ENCODE assay signal across 8 mouse cellular contexts in the genomic region with DNA sequence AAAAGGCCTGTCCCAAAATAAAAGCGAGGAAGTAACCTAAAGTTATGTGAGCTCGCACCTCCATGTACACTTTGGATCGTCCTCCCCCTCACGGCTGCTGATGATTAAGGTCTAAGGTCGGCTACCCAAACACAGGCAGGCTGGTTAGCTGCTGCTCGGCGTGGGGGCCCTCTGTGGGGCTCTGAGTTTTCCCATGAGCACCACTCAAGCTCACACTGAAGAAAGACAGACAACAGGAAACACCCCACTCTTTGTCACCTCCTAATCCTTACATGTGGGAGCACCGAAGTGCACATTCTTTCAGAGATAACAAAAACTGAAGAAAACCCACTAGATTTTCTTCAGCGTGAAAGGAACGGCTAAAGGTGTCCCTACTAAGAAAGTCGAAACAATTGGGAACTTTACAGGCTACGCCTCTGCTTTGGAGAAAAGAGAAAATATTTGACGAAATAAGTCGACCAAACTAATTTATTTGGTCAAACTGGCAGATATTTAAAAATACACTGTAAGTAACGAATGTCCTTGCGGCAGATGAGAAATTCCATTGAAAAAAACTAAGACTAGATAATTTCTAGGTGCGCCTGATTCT. TPM values are rescaled to one million over a fixed set of nuclear protein-coding genes. Genes with fewer than 3 reads are reported as not detected.
DNase-seq lines count a peak whose midpoint lies in the region; TF ChIP-seq lines count a peak whose summit lies in the region.

No protein-coding gene starts in this region.

- WGBS in kidney, adult 2 months = 42% methylated on average over 17 of the region's 17 CpGs
- 11% methylated on average over 17 of the region's 17 CpGs for WGBS in hindbrain, embryonic 10.5 days
- WGBS in midbrain, embryonic 10.5 days = 12% methylated on average over 17 of the region's 17 CpGs

- H3K36me3 ChIP-seq in kidney, adult 2 months (ENCODE audit: control insufficient read depth, insufficient read depth, low read length) = no peaks in the 10 kb centered on the region
- peaks cover 37% of the 10 kb centered on the region for H3K36me3 ChIP-seq in hindbrain, embryonic 10.5 days
- peaks cover 38% of the 10 kb centered on the region for H3K36me3 ChIP-seq in midbrain, embryonic 10.5 days

- H3K27me3 ChIP-seq in kidney, adult 2 months (replicated peaks; ENCODE audit: control insufficient read depth, insufficient read depth, low read length) = no peaks in the 10 kb centered on the region
- no peaks in the 10 kb centered on the region for H3K27me3 ChIP-seq in hindbrain, embryonic 10.5 days (ENCODE audit: insufficient read depth, poor library complexity, severe bottlenecking)
- no peaks in the 10 kb centered on the region for H3K27me3 ChIP-seq in midbrain, embryonic 10.5 days (ENCODE audit: low read depth, poor library complexity, severe bottlenecking)

- H3K27ac ChIP-seq in kidney, adult 2 months (ENCODE audit: insufficient read depth, low read depth, low read length) = no peak overlapping the region
- H3K27ac ChIP-seq in brown adipose tissue, adult 24 weeks (replicated peaks; ENCODE audit: low read depth, low read length) = no peak overlapping the region
- peak overlapping the region; percentile 97 for H3K27ac ChIP-seq in hindbrain, embryonic 10.5 days
- H3K27ac ChIP-seq in midbrain, embryonic 10.5 days (replicated peaks) = peak overlapping the region; percentile 98

- no peak for TF ChIP-seq POLR2A in kidney, adult 2 months (IDR thresholded peaks at IDR 0.05; ENCODE audit: low read depth, low read length)

- TF ChIP-seq CTCF in kidney, adult 2 months (conservative IDR thresholded peaks at IDR 0.05; ENCODE audit: insufficient read depth, insufficient read length, low read depth, low read length) = no peak

- H3K4me3 ChIP-seq in kidney, adult 2 months (ENCODE audit: insufficient read depth, low read depth, low read length) = peak overlapping the region; percentile 79
- peak overlapping the region; percentile 95 for H3K4me3 ChIP-seq in brown adipose tissue, adult 24 weeks (ENCODE audit: insufficient read depth, low read depth, low read length)
- H3K4me3 ChIP-seq in hindbrain, embryonic 10.5 days = peak overlapping the region; percentile 77
- H3K4me3 ChIP-seq in midbrain, embryonic 10.5 days = peak overlapping the region; percentile 88

- H3K4me1 ChIP-seq in kidney, adult 2 months (ENCODE audit: control insufficient read depth, insufficient read depth, low read length) = no peaks in the 10 kb centered on the region
- H3K4me1 ChIP-seq in brown adipose tissue, adult 24 weeks (ENCODE audit: control insufficient read depth, insufficient read depth, insufficient read length, low read length) = peaks cover 8% of the 10 kb centered on the region
- peaks cover 40% of the 10 kb centered on the region for H3K4me1 ChIP-seq in hindbrain, embryonic 10.5 days (replicated peaks)
- H3K4me1 ChIP-seq in midbrain, embryonic 10.5 days = peaks cover 43% of the 10 kb centered on the region

- DNase-seq in kidney, adult 2 months = no peak
- DNase-seq in kidney, adult 18-20 months = no peak
- DNase-seq in hindbrain, embryonic 10.5 days (ENCODE audit: low spot score) = peak; percentile 34
- peak; percentile 41 for DNase-seq in midbrain, embryonic 10.5 days (ENCODE audit: low spot score)
- DNase-seq in urinary bladder, postnatal 14 days (ENCODE audit: low spot score) = no peak
- DNase-seq in urinary bladder, postnatal 25 days (ENCODE audit: low spot score) = no peak
- DNase-seq in left cerebral cortex, adult 8-10 months (ENCODE audit: low spot score in 2 of 2) = no peak

- no peaks in the 10 kb centered on the region for H3K9me3 ChIP-seq in hindbrain, embryonic 10.5 days
- H3K9me3 ChIP-seq in midbrain, embryonic 10.5 days (replicated peaks) = no peaks in the 10 kb centered on the region

RNA-seq across cellular contexts. Expression of gene F2r, which starts 1.1 kb away (rescaled TPM):
- 39.9 and 42.2 TPM in 2 replicates for polyA plus RNA-seq in kidney, adult 2 months (2012; rRNA removed)
- polyA plus RNA-seq in brown adipose tissue, adult 24 weeks (2012; ENCODE audit: insufficient read depth, insufficient read length, missing spikeins) = 5.7 and 10.9 TPM in 2 replicates
- polyA plus RNA-seq in hindbrain, embryonic 10.5 days (2016; fragmentation: Nextera tagmentation; extraction: Ambion mirVana) = 93.4 and 117 TPM in 2 replicates
- polyA plus RNA-seq in midbrain, embryonic 10.5 days (2016; fragmentation: Nextera tagmentation; extraction: Ambion mirVana) = 117 and 122 TPM in 2 replicates
- total RNA-seq in left cerebral cortex, adult 8-10 months (2022) = 1 to 10 TPM; 3.7 to 5.0 (median 4.5) TPM

Comparison
In these comparisons a context has a peak if more than half of its experiments do, and no peak if none do; other contexts are left out.
1. DNase-seq: peak in hindbrain, embryonic 10.5 days (single experiment) and midbrain, embryonic 10.5 days (single experiment); none in kidney, adult 2 months (single experiment), kidney, adult 18-20 months (single experiment), urinary bladder, postnatal 14 days (single experiment), urinary bladder, postnatal 25 days (single experiment) and left cerebral cortex, adult 8-10 months (0 of 2).
2. H3K27ac ChIP-seq: peak in hindbrain, embryonic 10.5 days (single experiment) and midbrain, embryonic 10.5 days (single experiment); none in kidney, adult 2 months (single experiment) and brown adipose tissue, adult 24 weeks (single experiment).
3. Peak in every context shown above with its lines, with median percentiles within 50 percentile points of each other: H3K4me3 ChIP-seq.